Mouse (Mus musculus): Measurements from ENCODE around the gene Aicda. TPM values are rescaled to one million over a fixed set of nuclear protein-coding genes. Genes with fewer than 3 reads are reported as not detected.
"Not testable (repeated sequence)": the region's sequence is repeated elsewhere in the genome, so short reads cannot be mapped to it uniquely, and the experiment has no call there.

The Aicda gene
- 0.08 and 0.29 TPM in 2 replicates for polyA plus RNA-seq (2016; fragmentation: Nextera tagmentation; extraction: Ambion mirVana)

DNA sequence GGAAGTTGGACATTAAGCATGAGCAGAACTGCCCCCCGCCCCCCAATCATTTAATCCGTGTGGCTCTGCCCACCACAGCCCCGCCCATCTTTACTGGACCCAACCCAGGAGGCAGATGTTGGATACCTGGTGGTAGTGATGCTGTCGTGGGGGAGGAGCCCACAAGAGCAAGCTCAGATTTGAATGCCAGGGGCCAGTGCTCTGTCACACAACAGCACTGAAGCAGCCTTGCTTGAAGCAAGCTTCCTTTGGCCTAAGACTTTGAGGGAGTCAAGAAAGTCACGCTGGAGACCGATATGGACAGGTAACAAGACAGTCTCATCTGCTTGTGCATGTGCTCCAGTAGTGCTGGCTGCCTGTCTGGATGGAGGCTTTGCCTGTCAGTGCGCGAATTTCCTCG is at the start of gene Aicda:
Gene Aicda, plus strand, starts transcription at position 196 of the 400 bp plus-strand sequence.
- 61% methylated on average over 9 of the region's 9 CpGs for WGBS
- H3K9me3 ChIP-seq: no peaks in the 10 kb centered on the region
- H3K27me3 ChIP-seq (replicated peaks): no peaks in the 10 kb centered on the region
- no peaks in the 10 kb centered on the region for H3K4me1 ChIP-seq
- no peak within 1 kb of the TSS for H3K4me3 ChIP-seq
- H3K4me2 ChIP-seq (replicated peaks): no peak within 1 kb of the TSS
- no peaks in the 10 kb centered on the region for H3K36me3 ChIP-seq
- no peak for ATAC-seq (ENCODE audit: low FRiP score, low read depth)
- H3K27ac ChIP-seq: no peak within 1 kb of the TSS
- no peak within 1 kb of the TSS for H3K9ac ChIP-seq

DNA sequence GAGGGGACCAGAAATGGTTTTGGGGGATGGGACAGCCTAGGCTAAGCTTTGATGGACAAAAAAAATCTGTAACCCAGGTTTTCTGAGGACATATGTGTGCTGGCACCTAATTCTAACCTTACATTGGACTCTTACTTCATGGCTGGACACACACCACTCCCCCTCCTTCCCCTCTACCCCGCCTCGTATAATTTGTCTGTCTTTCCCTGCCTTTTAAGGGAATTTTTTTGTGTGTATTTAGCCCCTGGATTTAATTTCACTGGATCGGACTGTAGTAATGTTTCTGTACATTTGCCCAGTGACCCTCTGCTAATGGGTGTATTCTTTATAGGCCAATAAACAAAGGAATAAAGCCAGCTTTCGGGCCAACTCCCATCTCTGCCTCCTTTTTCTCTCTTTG is 48.6 kb upstream of the Aicda start:
- Histone ChIP-seq H3K4me1 (no peaks in the 10 kb centered on the region), H3K27me3 (replicated peaks) (no peaks in the 10 kb centered on the region), H3K27ac (no peak overlapping the region), H3K9ac (no peak overlapping the region), H3K9me3 (no peaks in the 10 kb centered on the region), H3K4me2 (replicated peaks) (no peak overlapping the region), H3K4me3 (no peak overlapping the region), H3K36me3 (no peaks in the 10 kb centered on the region)
- no peak for ATAC-seq (ENCODE audit: low FRiP score, low read depth)
- 63% methylated on average over 4 of the region's 4 CpGs for WGBS

DNA sequence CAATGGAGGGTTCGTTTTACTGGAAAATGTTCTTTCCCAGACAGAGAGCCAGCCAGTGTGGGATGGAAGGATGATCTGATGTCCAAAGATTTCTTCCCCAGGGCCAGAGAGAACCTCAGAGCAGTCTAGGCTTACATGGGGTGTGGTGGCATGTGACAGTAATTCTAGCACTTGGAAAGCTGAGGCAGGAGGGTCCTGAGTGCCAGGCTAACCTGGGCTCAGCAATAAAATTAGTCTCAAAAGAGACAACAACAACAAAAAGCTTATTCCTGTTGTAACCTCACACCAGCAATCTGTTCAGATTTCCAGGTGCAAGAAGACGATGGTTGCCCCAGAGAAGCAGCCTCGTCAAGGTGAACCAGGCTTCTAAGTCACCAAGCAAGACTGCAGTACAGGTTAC is 48.1 kb upstream of the Aicda start, which contains the start of gene Mfap5:
Gene Mfap5, plus strand, starts transcription at position 301 of the 400 bp plus-strand sequence.
- Histone ChIP-seq H3K9me3 (no peaks in the 10 kb centered on the region), H3K36me3 (no peaks in the 10 kb centered on the region), H3K4me1 (no peaks in the 10 kb centered on the region), H3K4me2 (replicated peaks) (no peak within 1 kb of the TSS), H3K27ac (no peak within 1 kb of the TSS), H3K9ac (no peak within 1 kb of the TSS), H3K4me3 (no peak within 1 kb of the TSS), H3K27me3 (replicated peaks) (no peaks in the 10 kb centered on the region)
- WGBS: 88% methylated on average over 3 of the region's 3 CpGs
- no peak for ATAC-seq (ENCODE audit: low FRiP score, low read depth)

DNA sequence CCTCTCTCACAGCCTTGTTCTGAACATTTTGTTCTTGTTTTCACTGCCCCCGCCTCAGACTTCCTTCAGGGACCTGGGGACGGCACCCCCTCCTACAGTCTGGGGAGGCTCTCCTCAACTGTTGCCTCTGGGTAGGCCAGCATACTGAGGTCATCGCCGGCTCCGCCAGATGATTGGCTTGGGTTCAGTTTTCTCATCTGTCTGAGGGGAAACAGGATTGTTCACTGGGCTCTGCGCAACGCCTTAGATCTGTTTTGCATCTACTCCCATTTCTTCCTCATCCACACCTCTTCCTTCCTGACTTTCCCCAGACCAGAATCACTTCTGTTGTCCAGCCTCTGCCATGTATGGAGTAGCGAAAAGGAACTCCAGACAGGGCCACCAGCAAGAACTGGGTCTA is 45.1 kb upstream of the Aicda start:
- Histone ChIP-seq H3K27ac (no peak overlapping the region), H3K4me3 (no peak overlapping the region), H3K4me1 (no peaks in the 10 kb centered on the region), H3K27me3 (replicated peaks) (no peaks in the 10 kb centered on the region), H3K4me2 (replicated peaks) (no peak overlapping the region), H3K36me3 (no peaks in the 10 kb centered on the region), H3K9me3 (no peaks in the 10 kb centered on the region), H3K9ac (no peak overlapping the region)
- ATAC-seq (ENCODE audit: low FRiP score, low read depth): no peak
- WGBS: 88% methylated on average over 8 of the region's 8 CpGs

DNA sequence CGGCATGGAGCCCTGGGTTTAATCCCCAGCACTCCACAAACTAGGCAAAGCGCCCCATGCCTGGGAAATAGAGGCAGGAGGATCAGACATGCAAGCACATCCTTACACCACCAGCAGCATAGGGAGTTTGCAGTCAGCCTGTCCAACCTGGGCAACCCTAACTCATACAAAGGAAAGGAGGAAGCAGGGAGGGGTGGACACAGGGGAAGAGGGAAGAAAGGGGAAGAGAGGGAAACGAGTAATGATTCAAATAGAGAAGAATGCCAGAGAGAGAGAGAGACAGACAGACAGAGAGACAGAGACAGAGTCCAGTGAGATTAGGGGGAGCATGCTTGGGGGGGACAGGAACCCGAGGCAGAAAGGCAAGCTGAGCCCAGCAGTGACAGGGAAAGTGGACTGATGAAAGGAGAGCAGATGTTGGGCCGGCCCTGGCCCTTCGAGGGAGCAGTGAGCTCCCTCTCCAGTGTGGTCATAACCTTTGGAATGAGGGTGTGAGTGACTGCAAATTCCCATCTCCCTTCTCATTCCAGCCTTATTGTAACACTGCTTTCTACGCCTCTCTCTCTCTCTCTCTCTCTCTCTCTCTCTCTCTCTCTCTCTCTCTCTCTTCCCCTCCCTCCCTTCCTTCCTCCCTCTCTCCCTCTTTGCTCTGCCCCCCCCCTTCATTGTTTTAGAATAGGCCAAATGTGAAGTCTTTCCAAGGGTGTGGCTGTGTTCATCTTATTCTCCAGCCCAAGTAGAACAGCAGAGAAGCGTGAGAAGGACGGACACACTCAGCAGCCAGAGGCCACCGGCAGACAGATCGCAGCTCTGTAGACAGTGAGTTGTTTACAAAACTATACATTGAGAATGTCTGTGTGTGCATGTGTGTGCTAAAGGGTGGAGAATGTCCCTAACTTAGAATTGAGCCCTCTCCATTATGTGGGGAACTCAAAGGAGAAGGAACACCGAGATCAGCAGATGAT is 40.4 kb upstream of the Aicda start:
- Histone ChIP-seq H3K9ac (no peak overlapping the region), H3K4me2 (replicated peaks) (no peak overlapping the region)

DNA sequence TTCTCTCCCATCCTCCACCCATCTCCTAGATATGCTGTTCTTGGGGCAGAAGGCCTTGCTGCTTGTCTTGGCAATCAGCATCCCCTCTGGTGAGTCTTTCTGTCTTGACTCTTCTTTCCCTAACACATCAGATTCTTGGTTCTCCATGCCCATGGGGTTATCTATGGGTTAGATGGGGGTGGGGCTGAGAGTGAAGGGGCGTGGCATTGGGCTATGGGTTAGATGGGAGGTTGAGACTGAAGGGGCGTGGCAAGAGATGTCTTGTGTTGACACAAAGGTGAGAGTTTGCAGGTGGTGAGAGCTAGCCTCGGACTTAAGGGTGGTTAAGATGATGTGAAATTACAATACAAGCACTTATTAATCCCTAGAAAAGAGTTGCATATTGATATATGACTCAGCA is 39.3 kb upstream of the Aicda start:
- no peak for ATAC-seq (ENCODE audit: low FRiP score, low read depth)
- H3K4me1 ChIP-seq: no peaks in the 10 kb centered on the region
- H3K4me2 ChIP-seq (replicated peaks): no peak overlapping the region
- no peak overlapping the region for H3K4me3 ChIP-seq
- H3K27ac ChIP-seq: no peak overlapping the region
- H3K36me3 ChIP-seq: no peaks in the 10 kb centered on the region
- 80% methylated on average over 3 of the region's 3 CpGs for WGBS
- H3K9me3 ChIP-seq: no peaks in the 10 kb centered on the region
- H3K27me3 ChIP-seq (replicated peaks): no peaks in the 10 kb centered on the region
- no peak overlapping the region for H3K9ac ChIP-seq

More for the DNA sequence above, 40.4 kb upstream of the Aicda start:
- Histone ChIP-seq H3K36me3 (no peaks in the 10 kb centered on the region), H3K27me3 (replicated peaks) (no peaks in the 10 kb centered on the region), H3K27ac (no peak overlapping the region), H3K4me3 (no peak overlapping the region), H3K9me3 (no peaks in the 10 kb centered on the region), H3K4me1 (no peaks in the 10 kb centered on the region)
- no peak for ATAC-seq (ENCODE audit: low FRiP score, low read depth)
- WGBS: 70% methylated on average over 12 of the region's 12 CpGs

DNA sequence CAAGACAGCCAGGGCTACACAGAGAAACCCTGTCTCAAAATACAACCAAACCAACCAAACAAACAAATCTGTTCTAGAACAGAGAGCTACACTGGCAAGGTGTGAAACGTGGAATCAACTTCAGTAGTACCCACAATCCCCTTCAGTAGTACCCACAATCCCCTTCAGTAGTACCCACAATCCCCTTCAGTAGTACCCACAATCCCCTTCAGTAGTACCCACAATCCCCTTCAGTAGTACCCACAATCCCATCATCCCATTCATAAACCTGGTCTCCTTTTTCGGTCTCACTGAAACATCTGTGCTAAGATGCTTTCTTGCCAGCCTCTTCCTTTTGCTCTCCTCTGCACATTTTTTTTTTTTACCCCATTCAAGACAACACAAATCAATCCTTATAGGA is 37.8 kb upstream of the Aicda start:
- not testable (repeated sequence) for H3K4me3 ChIP-seq; H3K4me2 ChIP-seq (replicated peaks); ATAC-seq (ENCODE audit: low FRiP score, low read depth); H3K9me3 ChIP-seq; H3K27me3 ChIP-seq (replicated peaks); H3K4me1 ChIP-seq; H3K9ac ChIP-seq; H3K27ac ChIP-seq; H3K36me3 ChIP-seq
- 85% methylated on average over 2 of the region's 2 CpGs for WGBS

DNA sequence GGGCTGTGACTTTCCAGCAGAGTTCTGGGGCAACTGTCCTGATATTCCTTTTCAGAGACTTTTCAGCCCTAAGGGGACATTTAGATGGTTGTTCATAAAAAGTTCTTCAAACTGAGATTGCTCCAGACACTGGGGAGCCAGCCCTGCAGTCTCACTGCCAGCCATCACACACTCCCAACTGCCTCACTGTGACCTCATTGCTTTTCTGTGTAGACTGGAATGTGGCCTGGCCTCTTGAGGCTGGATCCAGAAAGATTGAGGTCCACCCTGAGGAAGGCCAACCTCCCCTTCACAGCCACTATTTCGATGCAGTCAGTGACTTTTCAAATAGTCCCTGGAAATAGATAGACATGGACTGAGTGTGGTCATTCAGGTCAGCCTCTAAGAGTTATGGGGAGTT is 35.9 kb upstream of the Aicda start:
- no peaks in the 10 kb centered on the region for H3K9me3 ChIP-seq
- H3K4me3 ChIP-seq: no peak overlapping the region
- no peaks in the 10 kb centered on the region for H3K36me3 ChIP-seq
- H3K4me2 ChIP-seq (replicated peaks): no peak overlapping the region
- H3K27me3 ChIP-seq (replicated peaks): no peaks in the 10 kb centered on the region
- no peaks in the 10 kb centered on the region for H3K4me1 ChIP-seq
- 74% methylated on average over 1 of the region's 1 CpGs for WGBS
- H3K9ac ChIP-seq: no peak overlapping the region
- no peak for ATAC-seq (ENCODE audit: low FRiP score, low read depth)
- no peak overlapping the region for H3K27ac ChIP-seq

DNA sequence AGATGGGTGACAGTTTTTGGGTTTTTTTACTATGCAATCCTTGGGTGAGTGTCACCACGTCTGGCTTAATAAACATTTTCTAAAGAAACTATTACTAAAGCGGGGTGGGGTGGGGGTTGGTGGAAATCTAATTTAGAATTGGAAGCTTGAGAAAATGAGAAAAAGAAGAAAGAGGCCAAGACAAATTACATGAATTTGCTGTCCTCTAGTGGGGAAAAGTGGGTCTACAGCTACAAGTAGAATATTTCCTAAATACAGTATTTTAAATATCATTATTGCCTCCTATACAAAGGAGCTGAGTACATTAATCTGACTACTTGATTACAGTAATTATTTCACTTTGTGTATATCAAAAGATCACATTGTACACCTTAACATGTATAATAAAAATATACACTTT is 34.2 kb upstream of the Aicda start:
- Histone ChIP-seq H3K27me3 (replicated peaks) (no peaks in the 10 kb centered on the region), H3K9ac (no peak overlapping the region), H3K4me1 (no peaks in the 10 kb centered on the region), H3K4me3 (no peak overlapping the region), H3K9me3 (no peaks in the 10 kb centered on the region), H3K27ac (no peak overlapping the region), H3K36me3 (no peaks in the 10 kb centered on the region), H3K4me2 (replicated peaks) (no peak overlapping the region)
- no peak for ATAC-seq (ENCODE audit: low FRiP score, low read depth)
- WGBS: 47% methylated on average over 2 of the region's 2 CpGs

DNA sequence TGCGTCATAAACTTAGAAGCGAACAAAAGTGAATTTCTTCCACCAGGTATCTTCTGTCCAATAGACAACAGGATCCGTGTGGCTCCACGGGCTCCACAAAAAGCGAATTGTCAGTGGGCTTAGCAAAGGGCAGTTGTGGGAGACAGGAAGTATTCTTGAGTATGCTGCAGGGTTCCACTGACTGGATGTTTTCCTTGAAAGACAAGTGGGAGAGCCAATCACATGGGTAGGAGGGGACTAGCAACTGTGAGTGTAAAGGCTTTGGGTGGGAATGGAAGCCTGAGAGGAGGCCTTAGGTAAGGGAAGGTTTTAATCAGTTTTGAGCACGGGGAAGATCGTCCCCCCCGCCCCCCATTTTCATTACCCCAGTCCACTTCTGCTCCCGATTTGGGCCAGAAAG is 31.0 kb upstream of the Aicda start:
- ATAC-seq (ENCODE audit: low FRiP score, low read depth): peak; percentile 63
- no peak overlapping the region for H3K4me3 ChIP-seq
- whole genome bisulfite sequencing: 75% methylated on average over 9 of the region's 9 CpGs
- H3K9me3 ChIP-seq: no peaks in the 10 kb centered on the region
- no peak overlapping the region for H3K4me2 ChIP-seq (replicated peaks)
- H3K27ac ChIP-seq: no peak overlapping the region
- no peaks in the 10 kb centered on the region for H3K27me3 ChIP-seq (replicated peaks)
- no peaks in the 10 kb centered on the region for H3K36me3 ChIP-seq
- H3K4me1 ChIP-seq: no peaks in the 10 kb centered on the region
- no peak overlapping the region for H3K9ac ChIP-seq

DNA sequence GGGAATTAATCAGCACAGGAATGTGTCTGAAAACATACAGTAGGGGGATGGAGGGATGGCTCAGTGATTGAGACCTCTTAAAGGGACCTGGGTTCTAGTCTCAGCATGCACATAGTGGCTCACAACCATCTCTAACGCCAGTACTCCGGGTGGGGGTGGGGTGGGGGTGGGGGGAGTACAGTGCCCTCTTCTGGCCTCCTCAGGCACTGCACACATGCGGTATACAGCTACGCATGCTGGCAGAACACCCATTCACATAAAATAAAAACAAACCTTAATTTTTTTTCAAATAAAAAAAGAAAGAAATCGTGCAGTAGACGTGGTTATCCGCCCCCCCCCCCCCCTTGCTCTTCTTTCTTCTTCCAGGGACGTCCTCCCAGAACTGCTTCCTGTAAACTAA is 30.3 kb upstream of the Aicda start:
- Histone ChIP-seq H3K4me3 (no peak overlapping the region), H3K9ac (no peak overlapping the region), H3K27me3 (replicated peaks) (no peaks in the 10 kb centered on the region), H3K36me3 (no peaks in the 10 kb centered on the region), H3K4me1 (no peaks in the 10 kb centered on the region), H3K27ac (no peak overlapping the region), H3K9me3 (no peaks in the 10 kb centered on the region), H3K4me2 (replicated peaks) (no peak overlapping the region)
- WGBS: 83% methylated on average over 8 of the region's 8 CpGs
- no peak for ATAC-seq (ENCODE audit: low FRiP score, low read depth)

DNA sequence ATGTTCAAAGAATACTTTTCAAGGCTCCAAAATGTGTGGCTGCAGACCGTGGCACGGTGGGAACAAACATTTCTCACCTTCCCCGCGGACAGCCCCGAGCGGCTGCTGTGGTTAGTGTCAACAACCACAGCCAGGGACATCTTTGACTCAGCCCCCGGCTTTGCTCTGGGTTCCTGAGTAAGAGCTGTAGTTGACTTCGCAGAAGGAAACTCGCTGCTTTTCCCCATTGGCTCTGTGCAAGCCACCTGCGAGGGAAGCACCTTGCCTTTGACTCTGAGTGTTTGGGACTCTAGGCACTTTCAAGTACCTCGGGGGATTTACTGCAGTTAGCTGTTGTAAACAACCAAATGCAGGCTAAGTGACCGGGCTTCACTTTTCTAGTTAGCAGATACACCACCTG is 26.0 kb upstream of the Aicda start:
- WGBS: 62% methylated on average over 12 of the region's 12 CpGs
- Histone ChIP-seq H3K4me3 (no peak overlapping the region), H3K4me1 (no peaks in the 10 kb centered on the region), H3K9ac (no peak overlapping the region), H3K27ac (no peak overlapping the region), H3K4me2 (replicated peaks) (no peak overlapping the region), H3K9me3 (no peaks in the 10 kb centered on the region), H3K27me3 (replicated peaks) (no peaks in the 10 kb centered on the region), H3K36me3 (no peaks in the 10 kb centered on the region)
- ATAC-seq (ENCODE audit: low FRiP score, low read depth): no peak

DNA sequence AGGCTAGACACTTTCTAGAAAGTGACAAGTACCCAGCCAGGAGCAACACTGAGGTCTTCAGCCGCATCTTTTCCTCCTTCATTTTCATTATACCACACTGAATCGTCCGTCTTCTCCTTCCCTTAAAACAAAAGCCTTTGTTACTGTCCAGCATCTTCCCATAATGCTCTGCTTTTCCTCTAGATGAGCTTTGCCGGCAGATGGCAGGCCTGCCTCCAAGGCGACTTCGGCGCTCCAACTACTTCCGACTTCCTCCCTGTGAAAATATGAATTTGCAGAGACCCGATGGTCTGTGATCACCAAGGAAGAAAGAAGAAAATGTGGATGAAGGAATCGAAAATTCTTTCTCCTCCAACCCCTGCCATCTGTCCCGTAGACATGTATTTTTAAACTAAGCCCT is 25.5 kb upstream of the Aicda start:
- no peaks in the 10 kb centered on the region for H3K9me3 ChIP-seq
- 85% methylated on average over 11 of the region's 11 CpGs for WGBS
- ATAC-seq (ENCODE audit: low FRiP score, low read depth): no peak
- H3K36me3 ChIP-seq: no peaks in the 10 kb centered on the region
- H3K27me3 ChIP-seq (replicated peaks): no peaks in the 10 kb centered on the region
- H3K4me2 ChIP-seq (replicated peaks): no peak overlapping the region
- no peak overlapping the region for H3K9ac ChIP-seq
- no peak overlapping the region for H3K4me3 ChIP-seq
- H3K27ac ChIP-seq: no peak overlapping the region
- no peaks in the 10 kb centered on the region; the same call in 1 of the 2 replicates for H3K4me1 ChIP-seq

Data from neural tube, embryonic 12.5 days (tissue).